Mouse (Mus musculus) stomach, postnatal 0 days (tissue): ENCODE measurements around the gene Arid3b.

Source experiments
- CTCF ChIP-seq: IDR thresholded peaks from 2 replicates; pipeline ENCODE4 v1.5.1; 2016; ENCODE audit warnings: antibody characterized with exemption, low read depth, mild to moderate bottlenecking, moderate library complexity
- EP300 ChIP-seq: optimal IDR thresholded peaks from 2 replicates; pipeline ENCODE3; 2016; ENCODE audit warnings: antibody characterized with exemption

DNA sequence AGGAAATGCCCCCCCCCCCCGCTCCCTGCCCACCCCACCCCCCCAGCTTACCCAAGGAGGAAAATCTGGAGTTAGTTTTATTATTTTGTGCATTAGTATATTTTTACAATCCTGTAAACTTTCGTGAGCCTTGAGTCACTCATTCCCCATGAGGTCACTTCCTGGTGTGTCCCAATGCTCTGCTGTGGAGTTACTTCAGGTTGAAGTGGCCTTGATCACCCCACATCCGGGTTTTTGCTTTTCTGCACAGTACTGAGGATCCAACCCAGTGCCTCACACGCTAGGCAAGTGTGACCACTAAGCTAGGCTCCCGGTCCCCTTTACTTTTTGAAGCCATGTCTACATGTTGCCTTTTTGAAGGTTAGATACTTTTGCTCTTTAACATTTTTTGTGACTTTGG, 37.5 kb upstream of the Arid3b start:
- TF ChIP-seq CTCF (no peak), EP300 (no peak)
